Mouse (Mus musculus): Measurements from ENCODE around the gene Hoxd10.

GRCm38 (mm10) chr2:74708676-74709075 lies 17.0 kb downstream of the Hoxd10 start:
- no peak for TF ChIP-seq CTCF (IDR thresholded peaks at IDR 0.05; ENCODE audit: low read depth)
- TF ChIP-seq EP300 (IDR thresholded peaks at IDR 0.05; ENCODE audit: low read depth), result no peak

Data from liver, embryonic 14.5 days (tissue).